Mouse (Mus musculus) stomach, postnatal 0 days (tissue): ENCODE measurements around the gene Pcsk5. TPM values are rescaled to one million over a fixed set of nuclear protein-coding genes. Genes with fewer than 3 reads are reported as not detected.

ENCODE experiments used
- ATAC-seq: fragments of 200-750 bp; cut with Nextera tagmentation; 2 replicates; pipeline ENCODE4 v1.8.0; 2017; ENCODE audit not compliant: low FRiP score, low TSS enrichment
- DNase-seq: peaks from one replicate; pipeline ENCODE4 v3.0.0-alpha.2; 2016; ENCODE audit warnings: low spot score
- H3K27ac ChIP-seq: fragments of 300-500 bp; sonication (generic); replicated peaks from 2 replicates; pipeline ENCODE4 v1.5.1; 2014; ENCODE audit warnings: mild to moderate bottlenecking, control low read depth
- H3K27me3 ChIP-seq: fragments of 300-500 bp; sonication (generic); 2 replicates; pipeline ENCODE4 v1.6.1; 2014; ENCODE audit warnings: low read length; ENCODE audit not compliant: control insufficient read depth, insufficient read depth
- H3K36me3 ChIP-seq: fragments of 300-500 bp; sonication (generic); 2 replicates; pipeline ENCODE4 v1.6.1; 2014; ENCODE audit warnings: low read length, mixed read lengths; ENCODE audit not compliant: control insufficient read depth, insufficient read depth
- H3K4me1 ChIP-seq: fragments of 300-500 bp; sonication (generic); replicated peaks from 2 replicates; pipeline ENCODE4 v1.6.1; 2014; ENCODE audit warnings: antibody characterized with exemption; ENCODE audit not compliant: control insufficient read depth, insufficient read depth
- H3K4me2 ChIP-seq: fragments of 300-500 bp; sonication (generic); replicated peaks from 2 replicates; pipeline ENCODE4 v1.6.1; 2014; ENCODE audit warnings: low read depth, mild to moderate bottlenecking, control low read depth, moderate library complexity
- H3K4me3 ChIP-seq: fragments of 300-500 bp; sonication (generic); 2 replicates; pipeline ENCODE4 v1.5.1; 2014; ENCODE audit warnings: low read depth, low read length, control low read depth
- H3K9ac ChIP-seq: fragments of 300-500 bp; sonication (generic); 2 replicates; pipeline ENCODE4 v1.6.1; 2014; ENCODE audit warnings: mild to moderate bottlenecking, low read length, control low read depth, mixed read lengths
- H3K9me3 ChIP-seq: fragments of 300-500 bp; sonication (generic); 2 replicates; pipeline ENCODE4 v1.6.1; 2016; ENCODE audit warnings: low read length; ENCODE audit not compliant: control insufficient read depth
- CTCF ChIP-seq: IDR thresholded peaks from 2 replicates; pipeline ENCODE4 v1.5.1; 2016; ENCODE audit warnings: antibody characterized with exemption, low read depth, mild to moderate bottlenecking, moderate library complexity
- EP300 ChIP-seq: optimal IDR thresholded peaks from 2 replicates; pipeline ENCODE3; 2016; ENCODE audit warnings: antibody characterized with exemption
- WGBS: fragments of 180-500 bp; shearing (Covaris S2); extraction: QIAGEN DNeasy Blood & Tissue Kit; methylation state at CpG from one replicate; pipeline ENCODE4 v1.1.7; 2014; 5-methylcytosine and 5-hydroxymethylcytosine counted together
- polyA plus RNA-seq: library from polyadenylated mRNA; unstranded; fragments of >200 nt; fragmentation: Nextera tagmentation; extraction: Ambion mirVana; gene quantifications from 2 replicates; pipeline ENCODE4 v1.2.1, GENCODE M21; 2015

Gene Pcsk5
- polyA plus RNA-seq, 1 experiment from 2014 or later = 4.3 TPM

GRCm38 (mm10) chr19:17555159-17555558 is 282.3 kb downstream of the Pcsk5 start:
- no peaks in the 10 kb centered on the region for H3K36me3 ChIP-seq
- no peaks in the 10 kb centered on the region for H3K4me1 ChIP-seq
- H3K9me3 ChIP-seq = no peaks in the 10 kb centered on the region
- no peak overlapping the region for H3K4me2 ChIP-seq
- ATAC-seq = no peak
- no peaks in the 10 kb centered on the region for H3K27me3 ChIP-seq
- no peak overlapping the region for H3K9ac ChIP-seq
- no peak for TF ChIP-seq CTCF
- TF ChIP-seq EP300 = no peak
- H3K4me3 ChIP-seq = no peak overlapping the region
- WGBS = 89% methylated on average over 7 of the region's 7 CpGs
- no peak overlapping the region for H3K27ac ChIP-seq
- no peak for DNase-seq

DNA sequence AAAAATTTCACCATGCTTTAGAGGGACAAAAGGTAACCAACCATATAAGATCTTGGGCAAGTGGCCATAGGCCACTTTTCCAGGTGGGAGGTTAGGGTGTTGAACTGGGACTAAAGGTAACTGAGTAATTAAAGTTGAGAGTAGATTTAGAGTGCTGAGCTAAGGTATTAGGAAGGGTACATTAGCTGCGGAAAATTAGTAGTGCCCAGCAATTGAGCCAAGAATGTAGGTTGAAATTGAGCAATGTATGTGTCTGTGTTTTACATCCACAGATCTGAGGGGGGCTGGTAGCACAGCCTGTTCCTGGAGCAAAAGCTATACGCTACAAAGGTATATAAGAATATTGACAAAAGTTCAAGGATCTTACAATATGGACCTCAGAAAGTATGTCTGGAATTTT is 282.9 kb downstream of the Pcsk5 start:
- no peak for DNase-seq
- Histone ChIP-seq H3K4me1 (no peaks in the 10 kb centered on the region), H3K27ac (no peak overlapping the region)

DNA sequence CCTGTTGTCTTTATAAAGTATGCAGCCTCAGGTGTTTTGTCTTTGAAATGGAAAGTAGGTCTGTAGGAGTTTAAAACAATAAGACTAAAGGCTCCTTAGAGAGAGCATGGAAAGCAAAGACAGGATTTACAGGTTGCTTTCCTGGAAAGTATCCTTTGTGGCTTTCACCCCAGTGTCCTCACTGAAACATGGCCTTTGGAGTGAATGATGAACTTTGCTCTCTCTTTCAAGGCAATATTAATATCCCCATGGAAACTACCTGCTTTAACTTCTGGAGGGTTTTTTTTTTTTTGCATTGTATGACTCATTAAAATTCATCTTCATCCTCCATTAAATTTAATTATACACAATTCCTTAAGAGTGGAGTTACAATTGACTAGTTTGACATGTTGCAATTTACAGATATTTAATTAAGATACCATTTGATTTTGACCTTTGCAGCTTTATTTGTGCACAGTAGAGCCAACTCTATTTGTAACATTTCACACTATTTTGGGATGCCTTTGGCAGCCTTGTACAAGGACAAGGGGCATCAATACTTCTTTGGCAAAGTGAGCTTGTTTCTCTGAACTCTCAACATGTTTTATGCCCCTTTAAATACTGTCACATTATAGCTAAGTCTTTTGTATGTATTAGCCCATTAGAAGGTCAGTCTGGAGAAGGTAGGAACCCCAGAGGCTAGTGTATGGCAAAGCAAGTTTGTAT is 283.9 kb downstream of the Pcsk5 start:
- Histone ChIP-seq H3K4me2 (no peak overlapping the region), H3K4me1 (no peaks in the 10 kb centered on the region), H3K27ac (no peak overlapping the region), H3K36me3 (no peaks in the 10 kb centered on the region), H3K27me3 (no peaks in the 10 kb centered on the region), H3K4me3 (no peak overlapping the region), H3K9me3 (no peaks in the 10 kb centered on the region), H3K9ac (no peak overlapping the region)
- TF ChIP-seq CTCF = no peak
- no peak for TF ChIP-seq EP300
- DNase-seq = no peak
- ATAC-seq = no peak

More for the DNA sequence above, 282.9 kb downstream of the Pcsk5 start:
- no peak overlapping the region for H3K4me3 ChIP-seq
- H3K27me3 ChIP-seq = no peaks in the 10 kb centered on the region
- ATAC-seq = no peak
- 91% methylated on average over 2 of the region's 2 CpGs for WGBS
- H3K4me2 ChIP-seq = no peak overlapping the region
- TF ChIP-seq CTCF (no peak), EP300 (no peak)
- no peak overlapping the region for H3K9ac ChIP-seq
- H3K36me3 ChIP-seq = no peaks in the 10 kb centered on the region
- H3K9me3 ChIP-seq = no peaks in the 10 kb centered on the region

- 67% methylated on average over 4 of the region's 4 CpGs for WGBS
- H3K4me2 ChIP-seq = no peak overlapping the region
- no peaks in the 10 kb centered on the region for H3K9me3 ChIP-seq
- no peak for ATAC-seq
- no peak for DNase-seq
- H3K9ac ChIP-seq = no peak overlapping the region
- H3K27ac ChIP-seq = no peak overlapping the region
- no peak for TF ChIP-seq CTCF
- no peak for TF ChIP-seq EP300
- H3K27me3 ChIP-seq = no peaks in the 10 kb centered on the region
- H3K4me1 ChIP-seq = no peaks in the 10 kb centered on the region
- no peak overlapping the region for H3K4me3 ChIP-seq
- no peaks in the 10 kb centered on the region for H3K36me3 ChIP-seq
Measured at GRCm38 (mm10) chr19:17528746-17529532, 308.5 kb downstream of the Pcsk5 start.

GRCm38 (mm10) chr19:17525558-17525957 is 311.9 kb downstream of the Pcsk5 start:
- no peak overlapping the region for H3K9ac ChIP-seq
- 56% methylated on average over 1 of the region's 1 CpGs for WGBS

GRCm38 (mm10) chr19:17514456-17514855 is 323.0 kb downstream of the Pcsk5 start:
- Histone ChIP-seq H3K9me3 (no peaks in the 10 kb centered on the region), H3K27me3 (no peaks in the 10 kb centered on the region), H3K4me2 (no peak overlapping the region), H3K4me1 (no peaks in the 10 kb centered on the region), H3K4me3 (no peak overlapping the region), H3K27ac (no peak overlapping the region), H3K36me3 (no peaks in the 10 kb centered on the region), H3K9ac (no peak overlapping the region)
- no peak for DNase-seq
- no peak for ATAC-seq
- 62% methylated on average over 3 of the region's 3 CpGs for WGBS
- TF ChIP-seq EP300 = no peak
- TF ChIP-seq CTCF = no peak

More at GRCm38 (mm10) chr19:17525558-17525957, 311.9 kb downstream of the Pcsk5 start:
- H3K4me2 ChIP-seq = no peak overlapping the region
- H3K4me3 ChIP-seq = no peak overlapping the region
- ATAC-seq = no peak
- no peaks in the 10 kb centered on the region for H3K9me3 ChIP-seq
- H3K27me3 ChIP-seq = no peaks in the 10 kb centered on the region
- TF ChIP-seq CTCF (no peak), EP300 (no peak)
- DNase-seq = no peak
- H3K36me3 ChIP-seq = no peaks in the 10 kb centered on the region
- no peaks in the 10 kb centered on the region for H3K4me1 ChIP-seq
- no peak overlapping the region for H3K27ac ChIP-seq
